Mouse (Mus musculus) midbrain, embryonic 16.5 days (tissue): ENCODE results near the gene Spert. TPM values are rescaled to one million over a fixed set of nuclear protein-coding genes. Genes with fewer than 3 reads are reported as not detected.

ENCODE experiments used
- ATAC-seq: fragments of 200-750 bp; cut with Nextera tagmentation; 2 replicates; pipeline ENCODE4 v1.8.0; 2017; ENCODE audit warnings: moderate TSS enrichment
- H3K27ac ChIP-seq: fragments of 300-500 bp; sonication (generic); 2 replicates; pipeline ENCODE4 v1.5.1; 2014; ENCODE audit warnings: mild to moderate bottlenecking, low read length, mixed read lengths
- H3K27me3 ChIP-seq: fragments of 300-500 bp; sonication (generic); 2 replicates; pipeline ENCODE4 v1.6.1; 2014; ENCODE audit warnings: low read depth, low read length, mixed read lengths; ENCODE audit not compliant: control insufficient read depth, insufficient read depth
- H3K36me3 ChIP-seq: fragments of 300-500 bp; sonication (generic); 2 replicates; pipeline ENCODE4 v1.6.1; 2014; ENCODE audit warnings: mild to moderate bottlenecking, low read length, moderate library complexity, mixed read lengths; ENCODE audit not compliant: control insufficient read depth, insufficient read depth
- H3K4me1 ChIP-seq: fragments of 300-500 bp; sonication (generic); 2 replicates; pipeline ENCODE4 v1.6.1; 2014; ENCODE audit warnings: mild to moderate bottlenecking, low read length, mixed read lengths; ENCODE audit not compliant: control insufficient read depth, insufficient read depth
- H3K4me2 ChIP-seq: fragments of 300-500 bp; sonication (generic); 2 replicates; pipeline ENCODE4 v1.6.1; 2014; ENCODE audit warnings: mild to moderate bottlenecking, low read length, mixed read lengths
- H3K4me3 ChIP-seq: fragments of 300-500 bp; sonication (generic); 2 replicates; pipeline ENCODE4 v1.5.1; 2014; ENCODE audit warnings: low read depth, mild to moderate bottlenecking, low read length, moderate library complexity, mixed read lengths
- H3K9ac ChIP-seq: fragments of 300-500 bp; sonication (generic); 2 replicates; pipeline ENCODE4 v1.6.1; 2014; ENCODE audit warnings: low read depth, low read length, mixed read lengths
- H3K9me3 ChIP-seq: fragments of 300-500 bp; sonication (generic); replicated peaks from 2 replicates; pipeline ENCODE4 v1.6.1; 2014; ENCODE audit warnings: mild to moderate bottlenecking, low read length, mixed read lengths; ENCODE audit not compliant: control insufficient read depth, poor library complexity, severe bottlenecking
- WGBS: fragments of 180-500 bp; shearing (Covaris S2); extraction: QIAGEN DNeasy Blood & Tissue Kit; methylation state at CpG from one replicate; pipeline ENCODE4 v1.1.7; 2014; 5-methylcytosine and 5-hydroxymethylcytosine counted together
- polyA plus RNA-seq: library from polyadenylated mRNA; unstranded; fragments of >200 nt; fragmentation: Nextera tagmentation; extraction: Ambion mirVana; gene quantifications from 2 replicates; pipeline ENCODE4 v1.2.1, GENCODE M21; 2015

Spert gene
- not detected in 2 replicates for polyA plus RNA-seq

GRCm38 (mm10) chr14:75592978-75593377 is at the start of gene Spert:
Gene Spert, minus strand, starts transcription at chr14:75593116.
- Histone ChIP-seq H3K9ac (no peak within 1 kb of the TSS), H3K27me3 (no peaks in the 10 kb centered on the region), H3K4me2 (no peak within 1 kb of the TSS), H3K4me1 (no peaks in the 10 kb centered on the region), H3K27ac (no peak within 1 kb of the TSS), H3K36me3 (no peaks in the 10 kb centered on the region), H3K9me3 (no peaks in the 10 kb centered on the region), H3K4me3 (no peak within 1 kb of the TSS)
- ATAC-seq = no peak
- WGBS = 74% methylated on average over 3 of the region's 3 CpGs

GRCm38 (mm10) chr14:75642080-75642479 is 49.2 kb upstream of the Spert start, which contains the start of gene Erich6b:
Gene Erich6b, plus strand, starts transcription at chr14:75642259.
- ATAC-seq = no peak
- H3K36me3 ChIP-seq = no peaks in the 10 kb centered on the region
- 56% methylated on average over 8 of the region's 8 CpGs for WGBS
- no peak within 1 kb of the TSS for H3K4me3 ChIP-seq
- no peak within 1 kb of the TSS for H3K9ac ChIP-seq
- H3K9me3 ChIP-seq = no peaks in the 10 kb centered on the region
- no peaks in the 10 kb centered on the region for H3K27me3 ChIP-seq
- no peak within 1 kb of the TSS for H3K4me2 ChIP-seq
- peaks cover 9% of the 10 kb centered on the region for H3K4me1 ChIP-seq
- no peak within 1 kb of the TSS for H3K27ac ChIP-seq

DNA sequence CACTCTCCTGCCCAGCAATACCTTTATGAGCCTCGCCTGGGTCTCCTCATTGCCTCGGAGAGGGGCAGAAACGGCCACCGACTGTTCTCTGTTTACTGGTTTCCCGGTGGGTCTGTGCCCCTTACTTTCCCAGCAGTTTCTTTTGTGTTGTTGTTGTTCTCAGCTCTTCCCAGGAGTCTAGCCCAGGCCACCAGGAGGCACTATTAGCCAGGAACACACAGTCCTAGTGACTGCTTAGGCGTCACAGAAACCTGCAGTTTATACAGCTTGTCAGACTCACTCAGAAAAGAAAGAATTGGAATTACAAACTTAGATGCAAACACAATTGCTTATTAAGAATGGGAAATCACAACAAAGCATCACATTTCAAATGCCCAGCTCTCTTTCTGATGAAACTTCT is 48.5 kb upstream of the Spert start:
- ATAC-seq = no peak
- H3K4me2 ChIP-seq = no peak overlapping the region
- peaks cover 3% of the 10 kb centered on the region for H3K4me1 ChIP-seq
- H3K4me3 ChIP-seq = no peak overlapping the region
- H3K27me3 ChIP-seq = no peaks in the 10 kb centered on the region
- H3K36me3 ChIP-seq = no peaks in the 10 kb centered on the region
- H3K9me3 ChIP-seq = no peaks in the 10 kb centered on the region
- WGBS = 69% methylated on average over 6 of the region's 6 CpGs
- no peak overlapping the region for H3K9ac ChIP-seq
- H3K27ac ChIP-seq = no peak overlapping the region

GRCm38 (mm10) chr14:75640846-75641245 is 47.9 kb upstream of the Spert start:
- 92% methylated on average over 2 of the region's 2 CpGs for WGBS
- Histone ChIP-seq H3K27ac (no peak overlapping the region), H3K9me3 (no peaks in the 10 kb centered on the region), H3K27me3 (no peaks in the 10 kb centered on the region), H3K4me2 (no peak overlapping the region), H3K4me1 (no peaks in the 10 kb centered on the region), H3K9ac (no peak overlapping the region), H3K36me3 (no peaks in the 10 kb centered on the region), H3K4me3 (no peak overlapping the region)
- ATAC-seq = no peak

DNA sequence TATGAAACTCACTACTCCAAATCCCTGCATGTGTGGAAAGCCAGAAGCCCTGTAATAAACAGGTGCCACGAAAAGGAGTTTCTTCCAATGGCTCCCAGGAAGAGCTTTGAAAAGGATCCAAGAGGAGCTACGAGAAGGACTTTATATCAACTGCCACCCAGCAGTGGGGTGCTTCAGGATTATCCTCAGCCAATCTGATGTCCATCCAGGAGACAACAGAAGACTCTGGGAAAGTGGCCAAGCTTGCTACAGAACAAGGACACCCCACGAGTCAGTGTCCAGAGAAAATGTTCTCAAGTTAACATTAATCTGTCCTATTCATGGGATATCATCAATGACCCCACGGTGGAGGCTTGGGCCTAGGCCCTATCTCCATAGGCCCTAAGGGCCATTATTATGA is 44.7 kb upstream of the Spert start:
- H3K4me3 ChIP-seq = no peak overlapping the region
- H3K9me3 ChIP-seq = no peaks in the 10 kb centered on the region
- H3K4me2 ChIP-seq = no peak overlapping the region
- H3K9ac ChIP-seq = no peak overlapping the region
- no peak overlapping the region for H3K27ac ChIP-seq
- H3K27me3 ChIP-seq = no peaks in the 10 kb centered on the region
- no peaks in the 10 kb centered on the region for H3K4me1 ChIP-seq
- H3K36me3 ChIP-seq = no peaks in the 10 kb centered on the region
- WGBS = 70% methylated on average over 4 of the region's 4 CpGs
- ATAC-seq = no peak

DNA sequence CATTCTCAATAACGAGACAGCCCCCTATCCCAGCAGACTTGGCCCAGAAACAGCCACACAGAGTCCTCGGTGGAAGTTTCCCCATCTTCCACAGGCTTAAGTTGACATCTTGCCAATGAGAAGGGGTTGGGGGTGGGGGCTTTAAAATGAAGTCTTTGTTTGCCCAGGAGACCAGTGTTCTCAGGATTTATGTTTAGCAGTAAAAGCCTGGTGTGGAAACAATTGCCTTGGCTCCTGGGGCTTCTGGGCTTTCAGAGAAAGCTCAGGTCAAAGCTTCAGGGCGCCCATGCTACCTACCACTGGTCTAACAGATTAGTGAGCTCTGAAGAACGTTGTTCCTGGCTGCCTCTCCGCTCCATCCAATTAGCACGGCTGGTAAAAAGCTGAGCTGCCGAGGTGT is 43.2 kb upstream of the Spert start:
- ATAC-seq = no peak
- WGBS = 22% methylated on average over 7 of the region's 7 CpGs

GRCm38 (mm10) chr14:75635350-75635749 is 42.4 kb upstream of the Spert start:
- no peaks in the 10 kb centered on the region for H3K9me3 ChIP-seq
- H3K4me2 ChIP-seq = no peak overlapping the region
- 75% methylated on average over 12 of the region's 12 CpGs for WGBS
- no peaks in the 10 kb centered on the region for H3K4me1 ChIP-seq
- H3K27ac ChIP-seq = no peak overlapping the region
- no peak for ATAC-seq
- H3K9ac ChIP-seq = no peak overlapping the region
- H3K36me3 ChIP-seq = no peaks in the 10 kb centered on the region
- H3K4me3 ChIP-seq = no peak overlapping the region
- no peaks in the 10 kb centered on the region for H3K27me3 ChIP-seq

More for the DNA sequence above, 43.2 kb upstream of the Spert start:
- Histone ChIP-seq H3K4me2 (no peak overlapping the region), H3K9ac (no peak overlapping the region), H3K27ac (no peak overlapping the region), H3K4me3 (no peak overlapping the region), H3K36me3 (no peaks in the 10 kb centered on the region), H3K27me3 (no peaks in the 10 kb centered on the region), H3K4me1 (no peaks in the 10 kb centered on the region), H3K9me3 (no peaks in the 10 kb centered on the region)

GRCm38 (mm10) chr14:75628870-75629269 is 36.0 kb upstream of the Spert start:
- Histone ChIP-seq H3K9me3 (no peaks in the 10 kb centered on the region), H3K4me3 (no peak overlapping the region), H3K4me2 (no peak overlapping the region), H3K27me3 (no peaks in the 10 kb centered on the region), H3K4me1 (no peaks in the 10 kb centered on the region), H3K27ac (no peak overlapping the region), H3K36me3 (no peaks in the 10 kb centered on the region), H3K9ac (no peak overlapping the region)
- 95% methylated on average over 8 of the region's 8 CpGs for WGBS
- no peak for ATAC-seq

GRCm38 (mm10) chr14:75622984-75623383 is 30.1 kb upstream of the Spert start:
- H3K36me3 ChIP-seq = no peaks in the 10 kb centered on the region
- H3K27ac ChIP-seq = no peak overlapping the region
- H3K4me1 ChIP-seq = 0 out of 2 replicates have a peak, but pooled peaks cover 2% of the 10 kb centered on the region
- H3K4me2 ChIP-seq = no peak overlapping the region
- H3K9me3 ChIP-seq = no peaks in the 10 kb centered on the region
- ATAC-seq = no peak
- H3K9ac ChIP-seq = no peak overlapping the region
- no peak overlapping the region for H3K4me3 ChIP-seq
- H3K27me3 ChIP-seq = no peaks in the 10 kb centered on the region
- 62% methylated on average over 7 of the region's 7 CpGs for WGBS
